Mouse (Mus musculus) heart, postnatal 4 days (tissue): Measurements from ENCODE around the gene Rims1. TPM values are rescaled to one million over a fixed set of nuclear protein-coding genes. Genes with fewer than 3 reads are reported as not detected.
A peak's percentile ranks its signal among the peaks of the same experiment; 100 is the strongest.

Experiments used
- DNase-seq: peaks from one replicate; pipeline ENCODE4 v3.0.0; 2021
- total RNA-seq, 2 experiments: library from RNA; stranded (reverse); gene quantifications; 2 replicates each; pipeline ENCODE4 v1.2.3; 2021

Gene Rims1
- total RNA-seq, 2 experiments from 2014 or later: 1.2 to 1.3 TPM

GRCm38 (mm10) chr1:22694514-22694913, 111.3 kb downstream of the Rims1 start:
- DNase-seq: no peak

GRCm38 (mm10) chr1:22683455-22683854, 122.3 kb downstream of the Rims1 start:
- DNase-seq: peak; percentile 6

- no peak for DNase-seq
Observed at GRCm38 (mm10) chr1:22664196-22664595, 141.6 kb downstream of the Rims1 start.

GRCm38 (mm10) chr1:22661825-22662224, 144.0 kb downstream of the Rims1 start:
- no peak for DNase-seq

GRCm38 (mm10) chr1:22655983-22656382, 149.8 kb downstream of the Rims1 start:
- no peak for DNase-seq

- no peak for DNase-seq
Observed at GRCm38 (mm10) chr1:22654903-22655302, 150.9 kb downstream of the Rims1 start.

GRCm38 (mm10) chr1:22650588-22650987, 155.2 kb downstream of the Rims1 start:
- DNase-seq: no peak

GRCm38 (mm10) chr1:22649432-22649831, 156.4 kb downstream of the Rims1 start:
- no peak for DNase-seq

GRCm38 (mm10) chr1:22645257-22645656, 160.5 kb downstream of the Rims1 start:
- no peak for DNase-seq

GRCm38 (mm10) chr1:22640568-22640967, 165.2 kb downstream of the Rims1 start:
- DNase-seq: peak; percentile 49

GRCm38 (mm10) chr1:22639702-22640101, 166.1 kb downstream of the Rims1 start:
- DNase-seq: no peak

GRCm38 (mm10) chr1:22633871-22634270, 171.9 kb downstream of the Rims1 start:
- DNase-seq: no peak

GRCm38 (mm10) chr1:22632551-22632950, 173.2 kb downstream of the Rims1 start:
- DNase-seq: no peak

GRCm38 (mm10) chr1:22631991-22632390, 173.8 kb downstream of the Rims1 start:
- no peak for DNase-seq

GRCm38 (mm10) chr1:22629011-22629410, 176.8 kb downstream of the Rims1 start:
- no peak for DNase-seq

GRCm38 (mm10) chr1:22627013-22627412, 178.8 kb downstream of the Rims1 start:
- DNase-seq: peak; percentile 7

- DNase-seq: no peak
Observed at GRCm38 (mm10) chr1:22626295-22626694, 179.5 kb downstream of the Rims1 start.

- DNase-seq: no peak
Observed at GRCm38 (mm10) chr1:22620827-22621226, 185.0 kb downstream of the Rims1 start.

- DNase-seq: no peak
Observed at GRCm38 (mm10) chr1:22615601-22616000, 190.2 kb downstream of the Rims1 start.

GRCm38 (mm10) chr1:22613609-22614008, 192.2 kb downstream of the Rims1 start:
- no peak for DNase-seq

GRCm38 (mm10) chr1:22604329-22605044, 201.3 kb downstream of the Rims1 start:
- peak; percentile 15 for DNase-seq

- no peak for DNase-seq
Observed at GRCm38 (mm10) chr1:22596197-22596596, 209.6 kb downstream of the Rims1 start.

GRCm38 (mm10) chr1:22594841-22595240, 211.0 kb downstream of the Rims1 start:
- no peak for DNase-seq

- DNase-seq: no peak
Observed at GRCm38 (mm10) chr1:22587859-22588383, 217.9 kb downstream of the Rims1 start.
